Mouse (Mus musculus) adrenal gland, postnatal 14 days (tissue): Measurements from ENCODE around the gene C130026I21Rik. TPM values are rescaled to one million over a fixed set of nuclear protein-coding genes. Genes with fewer than 3 reads are reported as not detected.
"Not testable (repeated sequence)": the region's sequence is repeated elsewhere in the genome, so short reads cannot be mapped to it uniquely, and the experiment has no call there.

ENCODE experiments used
- DNase-seq: peaks from one replicate; pipeline ENCODE4 v3.0.0; 2021; ENCODE audit warnings: mixed read lengths
- total RNA-seq: library from RNA; stranded (reverse); gene quantifications from 2 replicates; pipeline ENCODE4 v1.2.3, GENCODE M21; 2021

The C130026I21Rik gene
- total RNA-seq, 1 experiment from 2014 or later = 0.67 TPM

DNA sequence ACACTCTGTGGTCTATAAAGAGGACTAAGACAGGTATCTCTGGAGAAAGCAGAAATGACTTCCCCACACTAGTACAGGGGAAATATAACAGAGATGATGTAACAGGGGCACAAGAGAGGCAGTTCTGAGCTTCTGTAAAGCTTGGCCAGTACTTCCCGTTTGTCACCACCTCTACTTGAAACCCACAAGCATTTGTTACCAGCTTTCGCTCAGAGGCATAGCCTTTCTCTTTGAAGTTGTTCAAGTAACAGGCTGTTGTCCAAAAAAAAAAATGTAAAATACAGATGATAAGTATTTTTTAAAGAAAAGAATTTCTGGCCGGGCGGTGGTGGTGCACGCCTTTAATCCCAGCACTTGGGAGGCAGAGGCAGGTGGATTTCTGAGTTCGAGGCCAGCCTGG lies 236.8 kb downstream of the C130026I21Rik start:
- DNase-seq = not testable (repeated sequence)

DNA sequence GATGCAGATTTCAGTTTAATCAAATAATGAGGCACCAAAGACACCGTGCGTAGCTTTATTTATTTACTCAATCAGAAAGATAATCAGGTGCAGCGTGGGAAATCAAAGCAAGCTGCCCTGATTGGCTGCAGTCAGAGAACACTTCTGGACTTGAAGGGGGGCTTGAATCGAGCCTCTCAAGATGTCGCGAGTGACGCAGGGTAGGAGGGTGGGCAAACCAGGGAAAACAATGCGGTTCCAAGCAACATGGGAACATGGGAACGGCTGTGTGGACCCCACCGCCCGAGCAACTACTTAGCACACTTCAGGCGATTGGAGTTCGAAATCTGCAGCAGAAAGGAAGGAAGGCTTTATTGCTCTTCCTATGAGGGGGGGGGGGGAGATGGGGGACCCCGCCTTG lies 240.2 kb downstream of the C130026I21Rik start:
- DNase-seq = not testable (repeated sequence)

DNA sequence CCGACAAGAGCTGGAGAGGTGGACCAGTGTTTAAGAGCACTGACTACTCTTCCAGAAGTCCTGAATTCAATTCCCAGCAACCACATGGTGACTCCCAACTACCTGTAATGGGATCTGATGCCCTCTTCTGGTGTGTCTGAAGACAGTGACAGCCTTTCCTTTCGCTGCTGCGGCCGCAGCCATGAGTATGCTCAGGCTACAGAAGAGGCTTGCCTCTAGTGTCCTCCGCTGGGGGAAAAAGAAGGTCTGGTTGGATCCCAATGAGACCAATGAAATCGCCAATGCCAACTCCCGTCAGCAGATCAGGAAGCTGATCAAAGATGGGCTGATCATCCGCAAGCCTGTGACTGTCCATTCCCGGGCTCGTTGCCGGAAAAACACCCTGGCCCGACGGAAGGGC lies 258.4 kb downstream of the C130026I21Rik start:
- DNase-seq = not testable (repeated sequence)

DNA sequence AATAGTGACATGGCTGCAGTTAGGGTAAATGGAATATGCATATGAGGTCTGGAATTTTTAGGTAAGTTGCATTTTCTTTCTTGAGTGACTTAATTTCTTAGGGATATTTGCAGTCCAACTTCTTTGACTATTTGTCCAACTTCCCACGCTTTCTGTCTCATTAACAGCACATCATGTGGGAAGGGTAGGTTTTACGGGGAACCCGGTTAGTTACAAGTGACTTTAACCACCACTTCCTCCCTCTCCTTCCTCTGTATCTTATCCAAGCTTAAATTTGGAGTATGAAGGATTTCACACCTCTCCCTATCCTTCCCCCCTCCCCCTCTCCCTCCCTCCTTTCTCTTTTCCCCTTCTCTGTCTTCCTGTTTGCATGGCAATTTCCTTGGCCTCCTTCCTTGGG lies 259.4 kb downstream of the C130026I21Rik start:
- not testable (repeated sequence) for DNase-seq

DNA sequence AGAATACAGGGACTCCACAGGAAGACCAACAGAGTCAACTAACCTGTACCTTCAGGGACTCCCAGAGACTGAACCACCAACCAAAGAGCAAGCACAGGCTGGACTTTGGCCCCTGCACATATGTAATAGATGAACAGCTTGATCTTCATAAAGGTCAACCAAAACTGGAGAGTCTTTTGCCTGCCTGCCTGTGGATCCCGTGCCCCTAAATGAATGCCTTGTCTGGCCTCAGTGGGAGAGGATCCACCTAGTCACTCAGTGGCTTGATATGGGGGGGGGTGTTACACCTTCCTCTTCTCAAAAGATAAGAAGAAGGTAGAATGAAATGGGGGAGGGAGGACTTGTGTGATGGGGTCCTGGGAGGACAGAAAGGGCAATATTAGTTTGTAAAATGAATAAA lies 262.6 kb downstream of the C130026I21Rik start:
- DNase-seq = not testable (repeated sequence)

DNA sequence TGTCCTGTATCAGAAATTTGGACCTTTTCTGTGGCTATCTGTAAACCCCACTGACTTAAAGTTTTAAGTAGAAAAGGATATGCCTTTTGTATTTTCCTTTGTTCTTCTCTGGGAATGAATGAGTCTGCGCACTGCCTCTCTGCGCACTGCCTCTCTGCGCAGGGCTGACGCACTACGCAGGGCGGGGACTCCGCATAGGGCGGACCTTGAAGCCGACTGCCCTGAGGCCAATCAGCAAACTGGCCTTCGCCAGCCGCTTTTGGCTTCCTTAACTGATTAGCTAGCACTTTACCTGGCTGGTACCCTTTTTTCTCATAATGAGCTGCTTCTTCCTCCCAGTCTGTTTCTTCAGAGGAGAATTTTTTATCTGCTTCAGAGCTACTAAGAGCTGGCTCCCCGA lies 271.1 kb downstream of the C130026I21Rik start:
- not testable (repeated sequence) for DNase-seq

DNA sequence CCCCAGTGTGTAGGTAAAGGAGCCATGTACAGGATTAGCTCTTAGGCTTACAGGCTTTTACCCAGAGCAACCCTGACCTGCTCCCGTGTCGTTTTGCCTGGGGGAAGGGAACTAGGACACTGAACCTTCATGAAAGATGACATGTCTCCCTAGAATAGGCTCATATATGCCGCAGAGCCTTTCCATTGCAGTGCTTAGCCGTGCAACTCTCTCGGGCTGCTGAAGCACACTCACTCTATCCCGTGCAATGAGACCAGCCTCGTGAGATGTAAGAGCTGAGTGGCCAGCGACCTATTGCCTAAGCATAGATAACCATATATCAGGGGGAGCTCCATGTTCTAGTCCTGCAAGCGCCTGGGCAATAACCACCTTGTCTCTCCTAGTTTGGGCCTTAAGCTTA lies 274.1 kb downstream of the C130026I21Rik start:
- not testable (repeated sequence) for DNase-seq

DNA sequence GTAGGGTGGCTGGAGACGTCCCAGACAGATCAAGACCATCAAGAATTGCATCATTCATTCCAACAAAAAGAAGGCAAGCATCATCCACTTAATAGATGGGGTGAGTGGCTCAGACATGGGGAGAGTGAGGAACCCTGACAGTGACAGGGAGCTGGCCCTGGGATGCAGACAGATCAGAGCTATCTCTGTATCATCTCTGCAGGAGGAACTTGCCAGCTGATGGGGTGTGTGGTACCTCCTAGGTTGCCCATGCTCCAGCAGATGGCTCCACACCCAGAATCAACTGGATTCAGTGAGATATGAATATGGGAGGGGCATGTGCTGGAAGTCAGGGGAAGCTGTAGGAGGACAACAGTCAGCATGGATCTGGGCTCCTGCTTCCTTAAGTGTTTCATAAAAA lies 275.9 kb downstream of the C130026I21Rik start:
- DNase-seq = not testable (repeated sequence)

DNA sequence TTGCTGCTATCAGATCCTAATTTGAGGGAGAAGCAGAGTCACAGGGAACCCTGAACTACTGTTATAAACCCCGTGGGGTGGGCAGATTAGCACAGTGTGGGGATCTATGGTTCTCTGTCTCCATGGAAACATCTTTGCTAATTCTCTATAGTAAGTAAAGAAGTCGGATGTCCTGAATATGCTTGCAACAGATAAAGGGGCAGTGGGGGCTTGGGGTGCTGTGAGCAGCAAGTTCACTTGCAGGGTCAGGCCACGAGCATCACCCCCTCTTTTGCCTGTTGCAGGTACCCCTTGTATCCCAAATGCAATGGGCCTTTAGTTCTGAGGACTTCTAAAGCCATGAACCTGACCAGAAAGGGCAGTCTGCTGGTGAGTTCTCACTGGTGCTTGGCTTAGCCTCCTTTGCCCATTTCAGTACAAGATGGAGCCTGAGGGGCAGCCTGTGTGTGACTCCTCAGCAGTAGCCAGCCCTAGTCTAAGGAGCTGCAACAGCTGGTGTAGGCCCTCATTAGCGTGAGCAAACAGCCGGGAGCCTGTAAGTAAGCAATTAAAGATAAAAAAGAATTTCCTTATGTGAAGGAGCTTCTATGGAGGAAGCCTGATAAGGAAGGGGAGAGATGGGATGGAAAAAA lies 276.6 kb downstream of the C130026I21Rik start:
- not testable (repeated sequence) for DNase-seq

DNA sequence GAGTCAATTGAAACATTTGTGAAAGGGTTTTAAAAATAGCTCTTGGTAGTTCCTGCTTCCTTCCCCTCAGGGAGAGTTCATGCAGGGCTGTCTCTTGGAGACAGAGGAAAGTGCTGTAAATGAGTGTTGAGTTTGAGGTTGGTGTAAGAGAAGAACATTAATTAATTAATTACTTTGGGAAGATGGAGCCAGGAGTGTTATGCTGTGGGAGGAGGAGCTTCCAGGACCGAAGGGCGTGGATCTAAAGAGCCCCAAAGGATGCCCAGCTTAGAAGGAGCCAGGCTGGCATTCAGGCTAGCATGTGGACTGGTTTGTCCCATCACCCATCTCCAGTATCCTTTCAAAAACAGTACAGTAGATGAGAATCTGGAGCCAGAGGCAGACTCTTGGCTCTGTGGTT lies 277.1 kb downstream of the C130026I21Rik start:
- not testable (repeated sequence) for DNase-seq

DNA sequence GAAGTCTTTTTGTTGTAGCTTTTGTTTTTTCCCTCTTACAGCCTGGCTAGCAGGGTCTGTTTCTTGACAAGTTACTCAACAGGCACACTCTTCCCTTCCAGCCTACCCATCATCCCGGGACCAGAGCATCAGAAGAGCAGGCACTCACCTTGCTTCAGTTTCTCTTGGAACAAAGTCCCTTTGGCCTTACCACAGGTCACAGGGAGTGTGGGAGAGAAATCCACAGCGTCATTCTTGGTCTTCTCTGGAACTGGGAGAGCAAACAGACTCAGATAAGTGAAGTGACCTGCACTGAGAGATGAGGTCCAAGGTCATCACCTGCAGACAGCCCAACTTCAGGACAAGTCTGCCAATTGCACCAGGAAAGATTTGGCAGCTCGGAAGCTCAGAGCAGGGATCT lies 277.5 kb downstream of the C130026I21Rik start:
- DNase-seq = not testable (repeated sequence)

DNA sequence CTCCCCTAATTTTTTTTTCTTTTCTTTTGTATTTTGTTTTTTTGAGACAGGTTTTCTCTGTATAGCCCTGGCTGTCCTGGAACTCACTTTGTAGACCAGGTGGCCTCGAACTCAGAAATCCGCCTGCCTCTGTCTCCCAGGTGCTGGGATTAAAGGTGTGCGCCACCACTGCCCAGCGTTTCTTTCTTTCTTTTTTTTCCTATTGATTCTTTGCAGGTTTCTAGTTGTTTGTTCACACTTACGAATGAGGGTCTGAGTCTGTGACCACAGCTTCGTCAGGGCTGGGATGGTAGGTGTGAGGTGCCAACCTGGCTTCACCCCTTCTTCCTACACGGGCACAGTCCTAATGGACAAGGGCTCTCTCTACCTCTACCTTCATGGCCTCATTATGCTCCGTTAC lies 281.3 kb downstream of the C130026I21Rik start:
- not testable (repeated sequence) for DNase-seq

DNA sequence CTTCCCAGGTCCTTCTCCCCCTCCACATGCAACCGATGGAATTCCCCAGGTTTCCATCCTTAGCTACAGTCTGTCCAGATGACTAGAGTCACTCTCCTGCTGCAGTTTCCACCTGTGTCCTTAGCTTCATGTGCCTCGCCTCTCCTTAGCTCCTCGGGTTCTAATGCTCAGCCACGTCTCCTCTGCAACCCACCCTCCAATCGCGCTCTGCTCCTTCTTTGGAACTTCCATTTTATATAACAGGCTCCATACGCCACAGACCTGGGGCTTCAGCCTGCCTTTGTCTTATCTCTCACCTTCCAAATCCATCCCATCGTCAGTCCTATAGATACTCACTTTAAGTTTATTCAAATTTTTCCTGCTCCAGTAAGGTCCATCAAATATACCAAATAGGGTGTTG lies 282.6 kb downstream of the C130026I21Rik start:
- not testable (repeated sequence) for DNase-seq

DNA sequence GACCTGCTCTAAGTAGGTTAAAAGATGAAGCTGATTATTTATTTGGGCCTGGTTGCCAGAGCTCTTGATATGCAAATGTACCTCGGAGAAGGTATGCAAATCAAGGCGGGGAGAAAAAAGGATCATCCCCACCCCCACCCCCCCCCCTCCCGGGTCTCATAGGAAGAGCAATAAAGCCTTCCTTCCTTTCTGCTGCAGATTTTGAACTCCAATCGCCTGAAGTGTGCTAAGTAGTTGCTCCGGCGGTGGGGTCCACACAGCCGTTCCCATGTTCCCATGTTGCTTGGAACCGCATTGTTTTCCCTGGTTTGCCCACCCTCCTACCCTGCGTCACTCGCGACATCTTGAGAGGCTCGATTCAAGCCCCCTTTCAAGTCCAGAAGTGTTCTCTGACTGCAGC lies 308.6 kb downstream of the C130026I21Rik start:
- DNase-seq = not testable (repeated sequence)

DNA sequence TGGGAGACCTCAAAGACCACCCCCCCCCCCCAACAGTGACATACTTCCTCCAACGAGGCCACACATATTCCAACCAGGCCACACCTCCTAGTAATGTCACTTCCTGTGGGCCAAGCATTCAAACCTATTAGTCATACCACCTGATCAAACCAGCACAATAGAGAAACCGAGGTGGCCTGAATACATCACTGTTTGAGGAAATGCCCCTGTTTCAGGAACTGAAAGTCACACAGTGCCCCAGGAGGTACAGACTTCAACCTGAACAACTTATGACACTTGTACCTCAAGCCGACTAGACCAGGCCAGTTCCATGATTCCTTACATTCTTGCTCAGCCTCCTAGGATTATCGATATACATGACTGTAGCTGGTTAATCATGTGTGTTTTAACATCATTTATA lies 312.7 kb downstream of the C130026I21Rik start:
- DNase-seq = not testable (repeated sequence)

DNA sequence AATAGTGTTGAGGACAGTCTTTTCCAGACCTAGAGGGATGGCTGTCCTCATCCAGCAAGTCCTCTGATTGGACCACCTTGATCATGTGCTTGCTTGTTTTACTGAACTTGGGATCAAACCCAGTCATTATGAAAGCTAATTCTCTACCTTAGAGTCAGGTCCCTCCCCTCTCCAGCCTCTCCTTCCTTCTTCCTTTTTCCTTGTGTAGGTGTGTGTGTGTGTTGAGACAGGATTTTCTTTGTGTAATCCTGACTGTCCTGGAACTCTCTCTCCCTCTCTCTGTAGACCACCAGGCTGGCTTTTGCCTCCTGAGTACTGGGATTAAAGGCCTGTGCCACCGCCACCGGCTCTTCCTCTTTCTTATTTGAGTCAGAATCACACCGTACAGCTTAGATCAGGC lies 313.6 kb downstream of the C130026I21Rik start:
- not testable (repeated sequence) for DNase-seq

DNA sequence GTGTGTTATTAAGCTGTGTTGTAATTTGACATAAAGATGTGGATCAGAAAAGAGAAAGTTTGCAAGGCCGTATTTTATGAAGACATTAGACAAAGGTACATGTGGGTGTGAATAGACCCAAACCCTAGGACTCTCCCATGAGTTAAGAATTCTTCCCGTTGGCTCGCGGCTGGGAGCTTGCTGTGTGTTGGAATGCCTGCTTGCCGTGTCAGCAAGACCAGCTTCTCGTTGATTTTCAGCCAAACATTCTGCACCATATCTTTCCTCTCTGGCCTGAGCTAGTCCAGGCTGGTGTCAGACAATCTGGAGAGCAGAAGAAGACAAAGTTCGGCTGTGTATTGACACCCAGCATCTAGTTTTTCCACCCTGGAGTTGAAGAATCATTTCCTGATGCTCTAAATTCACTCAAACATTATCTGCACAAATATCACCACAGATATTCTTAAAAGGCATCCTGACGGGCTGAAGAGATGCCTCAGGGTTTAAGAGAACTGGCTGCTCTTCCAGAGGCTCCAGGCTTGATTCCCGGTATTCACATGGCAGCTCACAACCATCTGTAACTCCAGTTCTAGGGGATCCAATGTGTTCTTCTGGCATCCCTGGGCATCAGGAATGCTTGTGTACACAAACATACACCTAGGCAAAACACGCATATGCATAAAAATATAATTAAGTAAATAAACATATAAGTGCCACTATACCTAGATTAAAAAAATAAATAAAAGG lies 317.7 kb downstream of the C130026I21Rik start:
- no peak for DNase-seq

DNA sequence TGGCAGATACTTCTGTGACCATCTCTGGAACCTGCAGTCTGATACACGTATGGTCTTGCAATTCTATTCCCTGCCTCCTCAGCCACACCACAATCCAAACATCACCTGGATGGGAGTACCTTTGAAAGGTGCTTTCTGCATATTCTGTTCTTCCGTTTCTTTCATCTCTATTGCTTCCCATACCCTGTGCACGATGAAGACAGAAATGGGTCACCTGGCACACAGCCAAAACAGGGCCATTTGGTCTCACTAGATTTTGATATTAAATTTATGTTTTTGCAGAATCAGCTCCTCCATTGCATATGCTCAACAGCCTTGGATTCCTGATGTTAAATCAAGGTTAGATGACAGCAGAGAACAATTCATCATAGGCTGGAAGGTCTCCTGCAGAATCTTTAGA lies 318.8 kb downstream of the C130026I21Rik start:
- DNase-seq = peak; percentile 68

DNA sequence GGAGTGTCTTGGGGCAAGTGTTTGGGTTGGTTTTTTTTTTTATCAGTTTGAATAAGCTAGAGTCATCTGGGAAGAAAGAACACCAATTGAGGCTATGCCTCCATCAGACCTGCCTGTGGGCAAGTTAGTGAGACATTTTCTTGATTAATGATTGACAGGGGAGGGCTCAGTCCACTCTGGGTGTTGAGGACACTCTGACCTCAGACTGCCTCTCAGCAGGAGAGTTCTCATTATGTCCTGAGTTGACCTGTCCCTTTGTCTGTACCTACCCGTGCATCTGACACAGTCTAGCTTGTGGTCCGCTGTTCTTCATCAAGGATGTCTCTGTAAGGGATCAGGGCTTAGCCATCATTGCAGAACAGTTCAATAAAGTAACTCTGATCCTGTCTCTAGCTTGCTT lies 323.0 kb downstream of the C130026I21Rik start:
- no peak for DNase-seq

DNA sequence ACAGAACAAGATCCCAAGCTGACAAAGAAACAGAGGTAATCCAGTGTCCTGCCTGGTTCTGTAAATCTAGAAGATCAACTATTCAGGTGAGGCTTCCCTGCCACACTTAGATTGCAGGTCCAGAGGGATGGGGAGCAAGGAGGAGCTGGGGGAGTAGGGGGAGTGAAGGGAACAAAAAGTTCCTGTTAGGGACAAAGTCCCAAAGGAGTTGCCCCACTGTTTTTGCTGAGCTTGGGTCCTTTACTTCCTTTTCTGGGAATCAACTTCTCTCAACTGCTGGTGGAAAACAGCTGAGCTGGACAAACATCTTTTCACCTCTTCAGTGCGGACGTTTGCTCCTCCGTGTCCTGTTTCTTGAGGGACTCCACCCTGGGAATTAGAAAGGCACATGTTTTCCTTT lies 324.4 kb downstream of the C130026I21Rik start:
- no peak for DNase-seq

DNA sequence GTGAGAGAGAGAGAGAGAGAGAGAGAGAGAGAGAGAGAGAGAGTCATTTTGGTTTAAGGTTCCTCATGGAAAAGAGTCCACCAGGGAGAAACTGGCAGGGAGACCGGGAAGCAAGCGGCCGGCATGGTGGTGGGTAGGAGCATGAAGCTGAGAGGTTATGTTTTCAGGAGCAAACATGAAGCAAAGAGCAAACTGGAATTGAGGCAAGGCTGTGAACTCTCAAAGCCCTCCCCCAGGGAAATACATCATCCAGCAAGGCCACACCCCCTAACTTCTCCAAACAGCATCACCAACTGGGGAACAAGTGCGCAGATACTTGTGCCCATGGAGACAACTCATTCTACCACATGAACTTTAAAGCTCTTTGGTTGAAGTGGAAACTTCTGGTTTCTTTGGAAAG lies 326.8 kb downstream of the C130026I21Rik start:
- no peak for DNase-seq
